Mouse (Mus musculus) bone marrow, adult 2 months (tissue): ENCODE data around the gene Ptpre.
"Not testable (repeated sequence)": the region's sequence is repeated elsewhere in the genome, so short reads cannot be mapped to it uniquely, and the experiment has no call there.

Experiments used
- CTCF ChIP-seq: fragments of 200-500 bp; IDR thresholded peaks from 2 replicates; pipeline ENCODE4 v1.5.1; 2011; ENCODE audit warnings: low read length, control low read depth; ENCODE audit not compliant: control insufficient read depth, insufficient read depth
- POLR2A ChIP-seq: fragments of 200-500 bp; IDR thresholded peaks from 2 replicates; pipeline ENCODE4 v1.6.1; 2011; ENCODE audit warnings: low read depth, mild to moderate bottlenecking, control low read depth, low read length, borderline replicate concordance; ENCODE audit not compliant: control insufficient read depth

DNA sequence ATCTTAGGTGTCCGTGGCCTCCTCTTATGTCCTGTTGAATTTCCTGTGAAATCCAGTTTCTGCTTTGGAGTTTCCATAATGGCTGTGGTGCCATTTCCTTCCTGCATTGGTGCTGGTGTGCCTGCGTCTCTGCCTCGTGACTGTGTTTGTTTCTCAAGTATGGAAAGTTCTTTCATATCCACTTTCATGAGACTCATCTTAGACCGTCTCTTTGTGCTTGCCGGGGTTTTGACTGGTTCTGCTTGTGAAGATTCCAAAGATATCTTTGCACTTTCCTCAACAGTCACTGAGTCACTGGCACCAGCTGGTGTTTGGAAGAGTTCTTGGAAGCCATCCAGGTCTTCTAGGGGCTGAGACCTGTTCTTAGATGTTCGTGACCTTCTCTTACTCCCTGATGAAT, 162.1 kb downstream of the Ptpre start:
- not testable (repeated sequence) for TF ChIP-seq CTCF, POLR2A
